Mouse (Mus musculus): Measurements from ENCODE around the gene Gba.

DNA sequence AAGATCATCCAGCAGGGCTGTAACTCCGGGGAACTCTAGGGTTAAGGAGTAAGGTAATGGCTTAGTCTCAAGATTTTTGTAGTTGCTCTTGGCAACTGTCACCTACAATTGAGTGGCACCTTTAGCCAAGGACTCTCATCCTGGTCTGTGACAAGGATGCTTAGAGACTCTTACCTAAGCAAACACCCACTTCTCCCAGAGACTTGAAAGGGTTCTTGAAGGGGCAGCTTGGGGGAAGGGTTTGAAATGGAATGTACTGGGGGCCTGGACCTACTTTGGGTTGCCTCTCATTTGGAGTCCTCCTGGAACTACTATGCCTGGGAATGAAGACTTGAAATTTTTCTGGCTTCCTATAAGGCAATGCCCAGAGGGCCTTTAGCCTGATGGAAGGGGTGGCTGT, 15.5 kb downstream of the Gba start:
- no peak for TF ChIP-seq CTCF (IDR thresholded peaks at IDR 0.05; ENCODE audit: low read depth)
- no peak for TF ChIP-seq EP300 (IDR thresholded peaks at IDR 0.05; ENCODE audit: low read depth)

All from liver, postnatal 0 days (tissue).